Mouse (Mus musculus) activated CD4-positive, CD25-positive, alpha-beta regulatory T cell (primary cell): ENCODE measurements around the gene Sipa1l1. TPM values are rescaled to one million over a fixed set of nuclear protein-coding genes. Genes with fewer than 3 reads are reported as not detected.

Experiments
- polyA plus RNA-seq, 2 experiments: library from polyadenylated mRNA; unstranded; fragments of 100-300 nt; shearing (Covaris generic); gene quantifications; one replicate each; pipeline ENCODE4 v1.2.1; 2017

The Sipa1l1 gene
- 10 to 100 TPM; 34.3 to 37.1 TPM for polyA plus RNA-seq

GRCm38 (mm10) chr12:82168820-82169533, at the start of gene Sipa1l1:
TSS of gene Sipa1l1 (plus strand) at chr12:82169320.

